Mouse (Mus musculus) limb, embryonic 15.5 days (tissue): ENCODE data around the gene Ptprn. TPM values are rescaled to one million over a fixed set of nuclear protein-coding genes. Genes with fewer than 3 reads are reported as not detected.

Experiments used
- ATAC-seq: fragments of 200-750 bp; cut with Nextera tagmentation; 2 replicates; pipeline ENCODE4 v1.8.0; 2017; ENCODE audit warnings: low read depth, moderate TSS enrichment; ENCODE audit not compliant: insufficient number of reproducible peaks, low FRiP score, low TSS enrichment
- H3K27ac ChIP-seq: fragments of 300-500 bp; sonication (generic); 2 replicates; pipeline ENCODE4 v1.5.1; 2015; ENCODE audit warnings: moderate library complexity, mild to moderate bottlenecking, inconsistent platforms
- H3K27me3 ChIP-seq: fragments of 300-500 bp; sonication (generic); 2 replicates; pipeline ENCODE4 v1.6.1; 2015; ENCODE audit warnings: inconsistent platforms
- H3K36me3 ChIP-seq: fragments of 300-500 bp; sonication (generic); 2 replicates; pipeline ENCODE4 v1.6.1; 2015; ENCODE audit warnings: inconsistent platforms
- H3K4me1 ChIP-seq: fragments of 300-500 bp; sonication (generic); 2 replicates; pipeline ENCODE4 v1.6.1; 2015; ENCODE audit warnings: inconsistent platforms
- H3K4me2 ChIP-seq: fragments of 300-500 bp; sonication (generic); 2 replicates; pipeline ENCODE4 v1.6.1; 2015; ENCODE audit warnings: mild to moderate bottlenecking, inconsistent platforms
- H3K4me3 ChIP-seq: fragments of 300-500 bp; sonication (generic); 2 replicates; pipeline ENCODE4 v1.5.1; 2015; ENCODE audit warnings: mild to moderate bottlenecking, inconsistent platforms
- H3K9ac ChIP-seq: fragments of 300-500 bp; sonication (generic); 2 replicates; pipeline ENCODE4 v1.6.1; 2015; ENCODE audit warnings: inconsistent platforms
- H3K9me3 ChIP-seq: fragments of 300-500 bp; sonication (generic); 2 replicates; pipeline ENCODE4 v1.6.1; 2016; ENCODE audit warnings: inconsistent platforms
- WGBS: fragments of 180-500 bp; shearing (Covaris S2); methylation state at CpG from one replicate; pipeline ENCODE4 v1.1.7; 2015; 5-methylcytosine and 5-hydroxymethylcytosine counted together
- polyA plus RNA-seq: library from polyadenylated mRNA; unstranded; fragments of >200 nt; fragmentation: Nextera tagmentation; extraction: Ambion mirVana; gene quantifications from 2 replicates; pipeline ENCODE4 v1.2.1, GENCODE M21; 2015

Gene Ptprn
- polyA plus RNA-seq, 1 experiment from 2014 or later, result 0.12 TPM

DNA sequence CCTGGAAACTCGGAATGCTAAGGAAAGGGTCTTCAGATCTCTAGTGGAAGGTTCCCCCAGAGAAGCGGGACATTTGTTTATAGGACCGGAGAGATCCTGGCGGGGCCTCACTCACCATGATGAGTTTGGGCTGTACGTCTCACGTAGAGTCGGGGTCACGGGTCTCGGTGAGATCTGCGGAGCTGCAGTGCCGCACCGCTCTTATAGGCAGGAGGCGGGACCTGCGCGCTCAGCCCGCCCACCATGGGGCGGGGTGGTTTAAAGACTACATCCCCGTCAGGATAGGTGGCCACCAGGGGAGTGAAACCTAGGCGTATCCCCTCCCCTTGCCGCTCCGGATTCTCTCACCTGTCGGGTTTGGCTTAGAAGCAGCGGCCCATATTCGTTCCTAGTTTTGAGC lies 45.2 kb downstream of the Ptprn start:
- peaks cover 22% of the 10 kb centered on the region for H3K4me1 ChIP-seq
- H3K9me3 ChIP-seq, result no peaks in the 10 kb centered on the region
- peak overlapping the region; percentile 36 for H3K9ac ChIP-seq
- H3K4me3 ChIP-seq, result peak overlapping the region; percentile 57
- peaks cover 53% of the 10 kb centered on the region for H3K27me3 ChIP-seq
- ATAC-seq, result peak; percentile 81
- peak overlapping the region; percentile 96 for H3K4me2 ChIP-seq
- H3K36me3 ChIP-seq, result peaks cover 19% of the 10 kb centered on the region
- peak overlapping the region; percentile 43; the same call in 1 of the 2 replicates for H3K27ac ChIP-seq
- under 1% methylated on average over 24 of the region's 24 CpGs for WGBS

DNA sequence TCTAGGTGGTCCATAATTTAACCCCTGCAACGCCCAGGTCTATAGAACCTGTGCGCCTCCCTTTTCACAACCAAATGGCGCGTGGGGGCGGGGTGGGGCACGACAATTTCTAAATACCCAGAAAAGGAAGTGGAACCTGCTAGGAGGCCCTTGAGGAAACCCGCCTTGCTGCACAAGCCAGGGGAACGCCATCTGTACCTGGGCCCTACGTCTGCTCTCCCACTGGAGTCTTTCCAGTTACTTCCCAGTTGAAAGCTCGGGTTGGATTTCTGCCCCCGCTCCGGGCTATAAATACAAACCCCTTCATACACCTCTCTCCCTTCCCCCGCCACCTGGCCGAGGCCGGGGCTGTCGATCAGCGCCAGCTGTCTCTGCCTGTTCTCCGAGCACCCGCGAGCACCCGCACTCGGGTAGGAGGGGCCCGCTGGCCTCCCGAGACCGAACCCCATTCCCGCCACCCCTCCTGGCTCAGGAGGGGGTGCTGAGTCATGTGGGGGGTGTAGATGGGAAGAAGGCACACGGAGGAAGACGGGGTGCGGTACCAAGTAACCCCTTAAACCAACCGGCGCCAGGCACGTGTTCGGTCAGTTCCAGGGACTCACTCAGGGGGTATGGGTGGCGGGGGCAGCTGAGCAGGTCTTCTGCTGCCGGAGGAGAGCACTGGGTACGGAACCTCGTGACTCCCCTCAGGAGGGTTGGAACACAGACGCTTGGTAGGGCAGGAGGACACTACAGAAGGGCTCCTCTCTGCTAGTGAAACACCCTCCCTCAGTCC lies 45.9 kb downstream of the Ptprn start:
- Histone ChIP-seq H3K27ac (peak overlapping the region; percentile 43), H3K27me3 (peaks cover 53% of the 10 kb centered on the region), H3K36me3 (peaks cover 25% of the 10 kb centered on the region), H3K4me3 (peak overlapping the region; percentile 57), H3K4me1 (peaks cover 22% of the 10 kb centered on the region), H3K9me3 (no peaks in the 10 kb centered on the region), H3K9ac (peak overlapping the region; percentile 36; the same call in 1 of the 2 replicates), H3K4me2 (peak overlapping the region; percentile 96)
- peak; percentile 43; the same call in 1 of the 2 replicates for ATAC-seq
- 1% methylated on average over 38 of the region's 38 CpGs for WGBS

DNA sequence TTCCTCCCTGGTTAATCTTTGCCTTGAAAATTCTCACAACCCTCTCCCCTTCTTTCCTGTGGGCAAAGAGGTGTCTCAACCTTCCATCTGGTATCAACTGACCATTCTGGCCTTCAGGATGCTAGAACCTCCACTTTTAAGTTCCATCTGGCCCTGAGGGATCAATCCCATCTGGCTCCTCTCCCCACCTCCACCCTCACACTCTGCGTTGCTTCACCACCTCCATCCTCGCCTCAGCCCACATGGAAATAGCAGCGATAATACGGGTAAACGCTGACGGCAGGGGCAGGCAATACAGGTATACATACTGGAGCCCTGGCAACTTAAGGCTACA lies 46.4 kb downstream of the Ptprn start:
- H3K4me2 ChIP-seq, result peak overlapping the region; percentile 96
- H3K9ac ChIP-seq, result no peak overlapping the region
- H3K4me1 ChIP-seq, result peaks cover 24% of the 10 kb centered on the region
- peaks cover 53% of the 10 kb centered on the region for H3K27me3 ChIP-seq
- peaks cover 31% of the 10 kb centered on the region for H3K36me3 ChIP-seq
- no peak for ATAC-seq
- no peaks in the 10 kb centered on the region for H3K9me3 ChIP-seq
- peak overlapping the region; percentile 57 for H3K4me3 ChIP-seq
- 0 out of 2 replicates have a peak overlapping the region, but pooled peaks have one; percentile 43 for H3K27ac ChIP-seq
- 2% methylated on average over 6 of the region's 6 CpGs for WGBS

DNA sequence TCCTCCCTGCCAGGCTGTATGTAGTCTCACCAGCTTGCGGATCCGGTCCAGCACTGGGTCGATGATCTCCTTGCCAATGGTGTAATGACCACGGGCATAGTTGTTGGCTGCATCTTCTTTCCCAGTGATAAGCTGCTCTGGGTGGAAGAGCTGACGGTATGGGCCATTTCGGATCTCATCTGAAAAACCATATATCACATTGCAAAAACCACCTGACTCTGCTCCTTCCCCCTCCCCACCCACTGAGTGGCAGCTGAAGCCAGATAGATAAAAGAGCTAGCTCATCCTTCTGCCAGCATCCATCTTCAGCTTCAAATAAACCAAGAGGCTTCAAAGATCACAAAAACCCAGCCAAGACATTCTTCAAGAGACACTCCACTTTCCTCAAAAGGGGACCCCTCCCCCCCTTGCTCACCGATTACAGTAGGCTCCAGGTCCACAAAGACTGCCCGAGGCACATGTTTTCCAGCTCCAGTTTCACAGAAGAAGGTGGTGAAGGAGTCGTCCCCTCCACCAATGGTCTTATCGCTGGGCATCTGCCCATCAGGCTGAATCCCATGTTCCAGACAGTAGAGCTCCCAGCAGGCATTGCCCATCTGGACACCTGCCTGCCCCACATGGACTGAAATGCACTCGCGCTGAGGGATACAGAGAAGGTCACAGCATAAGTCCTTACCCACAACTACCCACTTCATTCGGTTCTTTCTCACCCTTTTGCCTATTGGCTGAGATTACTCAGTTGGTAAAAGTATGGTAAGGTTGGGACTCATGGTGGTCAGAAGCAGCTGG lies 47.3 kb downstream of the Ptprn start:
- Histone ChIP-seq H3K4me2 (no peak overlapping the region), H3K36me3 (peaks cover 37% of the 10 kb centered on the region), H3K27me3 (peaks cover 50% of the 10 kb centered on the region), H3K9me3 (no peaks in the 10 kb centered on the region), H3K27ac (no peak overlapping the region), H3K9ac (no peak overlapping the region), H3K4me1 (peaks cover 30% of the 10 kb centered on the region), H3K4me3 (no peak overlapping the region; the same call in 1 of the 2 replicates)
- WGBS, result 71% methylated on average over 13 of the region's 13 CpGs
- no peak for ATAC-seq

DNA sequence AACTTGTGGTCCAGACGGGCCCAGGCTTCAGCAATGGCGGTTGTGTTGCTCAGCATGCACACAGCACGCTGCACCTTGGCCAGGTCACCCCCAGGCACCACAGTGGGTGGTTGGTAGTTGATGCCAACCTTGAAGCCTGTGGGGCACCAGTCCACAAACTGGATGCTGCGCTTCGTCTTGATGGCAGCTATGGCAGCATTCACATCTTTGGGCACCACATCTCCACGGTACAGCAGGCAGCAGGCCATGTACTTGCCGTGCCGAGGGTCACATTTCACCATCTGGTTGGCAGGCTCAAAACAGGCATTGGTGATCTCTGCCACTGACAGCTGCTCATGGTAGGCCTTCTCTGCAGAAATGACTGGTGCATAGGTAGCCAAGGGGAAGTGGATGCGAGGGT lies 48.5 kb downstream of the Ptprn start:
- peaks cover 40% of the 10 kb centered on the region for H3K36me3 ChIP-seq
- H3K4me2 ChIP-seq, result no peak overlapping the region
- H3K9me3 ChIP-seq, result no peaks in the 10 kb centered on the region
- no peak overlapping the region for H3K27ac ChIP-seq
- 92% methylated on average over 9 of the region's 9 CpGs for WGBS
- no peak overlapping the region for H3K9ac ChIP-seq
- peaks cover 40% of the 10 kb centered on the region for H3K4me1 ChIP-seq
- no peak for ATAC-seq
- H3K4me3 ChIP-seq, result no peak overlapping the region
- peaks cover 40% of the 10 kb centered on the region for H3K27me3 ChIP-seq

DNA sequence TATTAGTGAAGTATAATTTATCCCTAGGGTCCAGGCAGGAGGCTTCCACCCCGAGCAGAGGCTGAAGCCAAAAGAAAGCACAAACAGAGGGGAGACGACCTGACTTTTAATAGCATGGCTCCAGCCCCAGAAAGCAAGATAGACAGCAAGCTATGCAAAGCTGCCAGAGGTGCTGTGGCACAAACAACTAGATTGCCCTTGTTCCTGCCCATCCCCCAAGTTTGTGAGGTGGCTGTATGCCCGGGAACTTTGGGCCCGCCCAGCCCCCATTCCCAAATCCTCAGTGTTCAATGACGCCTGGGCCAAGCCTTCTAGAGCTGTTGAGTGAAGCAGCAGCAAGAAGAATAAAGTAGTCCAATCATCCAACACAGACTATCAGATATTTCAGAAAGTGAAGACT lies 49.4 kb downstream of the Ptprn start:
- H3K9ac ChIP-seq, result no peak overlapping the region
- 69% methylated on average over 5 of the region's 5 CpGs for WGBS
- H3K4me2 ChIP-seq, result no peak overlapping the region
- peaks cover 40% of the 10 kb centered on the region for H3K36me3 ChIP-seq
- H3K4me1 ChIP-seq, result peaks cover 45% of the 10 kb centered on the region
- H3K27me3 ChIP-seq, result peaks cover 31% of the 10 kb centered on the region
- no peak overlapping the region for H3K27ac ChIP-seq
- H3K9me3 ChIP-seq, result no peaks in the 10 kb centered on the region
- no peak overlapping the region for H3K4me3 ChIP-seq
- ATAC-seq, result no peak

DNA sequence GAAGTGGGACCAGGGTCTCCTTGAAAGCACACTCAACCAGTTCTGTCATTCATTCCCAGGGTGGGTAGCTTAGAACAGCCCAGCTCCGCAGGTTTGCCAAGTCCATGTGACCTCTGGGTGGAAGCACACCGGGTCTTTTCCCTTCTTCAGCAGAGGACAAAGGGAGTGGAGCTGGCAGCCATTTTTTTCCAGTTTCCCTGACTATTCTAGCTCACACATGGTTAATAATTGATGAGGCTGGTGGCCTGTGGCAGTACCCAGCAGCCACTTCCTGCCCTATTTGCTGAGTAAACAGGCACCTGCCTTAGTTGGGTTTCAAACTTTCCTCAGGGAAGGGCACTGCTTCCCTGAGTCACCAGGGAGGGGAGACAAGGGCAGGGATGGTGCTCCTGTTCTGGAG lies 49.9 kb downstream of the Ptprn start:
- ATAC-seq, result no peak
- Histone ChIP-seq H3K4me2 (no peak overlapping the region), H3K4me1 (peaks cover 45% of the 10 kb centered on the region), H3K27ac (no peak overlapping the region), H3K9me3 (no peaks in the 10 kb centered on the region), H3K36me3 (peaks cover 40% of the 10 kb centered on the region), H3K9ac (no peak overlapping the region), H3K4me3 (no peak overlapping the region), H3K27me3 (peaks cover 26% of the 10 kb centered on the region)
- 80% methylated on average over 2 of the region's 2 CpGs for WGBS

DNA sequence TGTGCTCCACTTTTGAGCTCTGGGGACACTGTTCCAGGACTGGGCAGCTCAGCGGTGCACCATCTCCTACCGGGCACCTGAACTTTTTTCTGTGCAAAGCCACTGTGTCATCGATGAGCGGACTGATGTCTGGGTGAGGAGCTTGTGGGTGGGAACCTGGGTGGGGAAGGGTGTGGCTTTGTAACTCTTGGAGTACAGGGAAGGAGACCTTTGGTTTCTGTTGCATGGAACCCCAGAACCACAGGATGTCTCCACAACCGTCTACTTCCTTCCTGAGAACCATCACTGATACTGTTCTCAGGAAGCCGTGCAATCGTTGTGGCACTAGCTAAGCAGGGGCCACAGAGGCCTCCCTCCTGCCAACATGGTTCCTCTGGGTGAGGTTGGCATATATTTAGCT lies 51.2 kb downstream of the Ptprn start:
- Histone ChIP-seq H3K9ac (no peak overlapping the region), H3K4me2 (no peak overlapping the region), H3K36me3 (peaks cover 40% of the 10 kb centered on the region), H3K27me3 (peaks cover 13% of the 10 kb centered on the region), H3K27ac (no peak overlapping the region), H3K4me3 (no peak overlapping the region), H3K4me1 (peaks cover 44% of the 10 kb centered on the region), H3K9me3 (no peaks in the 10 kb centered on the region)
- ATAC-seq, result no peak
- WGBS, result 88% methylated on average over 7 of the region's 7 CpGs

DNA sequence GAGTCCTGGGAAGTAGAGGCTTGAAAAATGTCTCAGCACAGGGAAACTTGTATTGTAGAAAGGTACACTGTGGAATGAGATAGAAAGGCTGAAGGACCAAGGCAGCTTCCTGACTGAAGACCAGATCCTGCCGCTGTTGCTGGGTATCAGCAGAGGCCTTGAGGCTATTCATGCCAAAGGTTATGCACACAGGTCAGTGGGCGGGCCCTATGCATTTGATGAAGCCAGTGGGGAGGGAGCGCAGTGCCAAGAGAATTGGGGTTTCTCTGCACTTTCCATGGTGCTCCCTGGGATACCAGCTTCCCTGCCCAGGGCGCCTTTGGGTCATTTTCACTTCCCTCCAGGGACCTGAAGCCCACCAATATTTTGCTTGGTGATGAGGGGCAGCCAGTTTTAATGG lies 51.8 kb downstream of the Ptprn start:
- Histone ChIP-seq H3K27me3 (peaks cover 10% of the 10 kb centered on the region; the same call in 1 of the 2 replicates), H3K4me3 (no peak overlapping the region)

DNA sequence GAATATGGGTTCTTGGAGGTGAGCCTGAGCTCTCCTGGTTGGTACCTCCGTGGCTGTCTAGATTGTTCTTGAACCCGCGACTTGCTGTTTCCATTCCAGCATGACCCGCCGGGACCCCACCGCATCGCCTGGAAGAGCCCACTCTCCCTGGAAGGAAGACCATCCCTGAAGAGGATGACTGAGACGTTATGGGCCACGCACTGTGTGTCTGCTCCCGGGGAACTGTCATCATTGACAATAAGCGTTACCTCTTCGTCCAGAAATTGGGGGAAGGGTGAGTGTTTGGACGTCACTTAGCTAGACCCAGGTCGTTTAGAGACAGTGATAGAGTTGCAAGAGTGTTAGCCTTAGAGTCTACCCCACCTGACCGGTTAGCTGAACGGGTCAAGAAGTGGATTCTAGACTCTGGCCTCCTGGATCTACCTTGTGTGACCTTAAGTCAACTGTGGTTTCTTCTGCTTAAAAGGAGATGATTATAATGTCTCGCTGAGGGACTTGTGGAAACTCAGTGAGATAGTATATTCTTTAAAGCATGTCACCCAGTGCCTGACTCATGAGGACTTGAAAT lies 53.1 kb downstream of the Ptprn start:
- peak overlapping the region; percentile 96 for H3K9ac ChIP-seq
- peak overlapping the region; percentile 65 for H3K27ac ChIP-seq
- ATAC-seq, result no peak
- no peaks in the 10 kb centered on the region for H3K27me3 ChIP-seq
- peak overlapping the region; percentile 86 for H3K4me3 ChIP-seq
- H3K36me3 ChIP-seq, result peaks cover 42% of the 10 kb centered on the region
- H3K4me2 ChIP-seq, result peak overlapping the region; percentile 85
- 10% methylated on average over 17 of the region's 17 CpGs for WGBS
- H3K4me1 ChIP-seq, result peaks cover 40% of the 10 kb centered on the region
- H3K9me3 ChIP-seq, result no peaks in the 10 kb centered on the region

More for the DNA sequence above, 51.8 kb downstream of the Ptprn start:
- no peak overlapping the region for H3K9ac ChIP-seq
- ATAC-seq, result no peak
- 95% methylated on average over 4 of the region's 4 CpGs for WGBS
- no peaks in the 10 kb centered on the region for H3K9me3 ChIP-seq
- peaks cover 40% of the 10 kb centered on the region for H3K36me3 ChIP-seq
- H3K27ac ChIP-seq, result no peak overlapping the region
- H3K4me2 ChIP-seq, result no peak overlapping the region
- H3K4me1 ChIP-seq, result peaks cover 40% of the 10 kb centered on the region

DNA sequence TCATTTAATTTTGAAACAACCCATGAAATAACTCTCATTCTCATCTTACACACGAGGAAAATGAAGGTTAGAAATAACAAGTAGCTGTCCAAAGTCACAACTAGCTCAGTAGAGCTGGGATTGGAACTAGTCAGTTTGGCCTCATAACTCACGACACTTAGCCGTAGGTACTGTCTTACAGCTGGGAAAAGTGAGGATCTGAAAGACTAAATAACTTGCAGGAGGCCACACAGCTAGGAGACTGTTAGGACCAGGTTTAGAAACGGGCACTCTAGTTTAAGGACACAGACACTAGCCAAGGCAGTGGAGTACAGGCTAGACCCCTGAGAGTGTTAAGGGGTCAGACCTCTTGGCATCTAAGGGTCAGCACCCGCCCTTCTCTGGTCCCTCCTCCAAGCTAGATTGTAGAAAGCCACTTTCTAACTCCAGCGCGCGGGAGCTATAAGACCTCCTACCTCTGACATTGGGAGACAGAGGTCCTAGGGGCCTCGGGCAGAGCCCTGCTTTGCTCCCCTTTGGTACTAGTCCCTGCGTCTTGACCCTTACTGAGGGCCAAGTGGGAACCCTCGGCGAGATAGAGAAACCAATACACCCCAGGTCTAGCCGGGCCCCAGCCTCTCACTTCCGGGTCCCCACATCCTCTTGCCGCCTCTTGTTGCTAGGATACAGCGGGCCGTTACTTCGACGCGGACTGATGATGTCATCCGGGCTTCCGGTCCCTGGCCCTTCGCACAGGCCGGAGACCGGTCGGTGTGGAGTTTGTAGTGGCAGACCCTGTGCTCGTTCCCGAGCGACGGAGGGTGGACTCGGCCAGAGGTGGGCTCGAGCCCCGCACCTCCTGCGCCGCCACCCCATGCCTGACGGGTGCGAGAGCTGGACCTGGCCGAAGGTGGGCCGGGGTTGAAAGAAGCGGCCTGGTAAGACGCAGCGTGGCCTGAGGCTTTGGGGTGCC lies 53.9 kb downstream of the Ptprn start, which contains the start of the genes Glb1l and Stk16:
Gene Glb1l, minus strand, starts transcription at position 678 of the 952 bp plus-strand sequence.
Gene Stk16, plus strand, starts transcription at position 703 of the 952 bp plus-strand sequence.
- H3K27me3 ChIP-seq, result no peaks in the 10 kb centered on the region
- H3K4me2 ChIP-seq, result peak within 1 kb of the TSS; percentile 85
- peak within 1 kb of the TSS; percentile 65 for H3K27ac ChIP-seq
- no peaks in the 10 kb centered on the region for H3K9me3 ChIP-seq
- peak within 1 kb of the TSS; percentile 86 for H3K4me3 ChIP-seq
- WGBS, result 5% methylated on average over 42 of the region's 42 CpGs
- peak; percentile 88 for ATAC-seq
- H3K4me1 ChIP-seq, result peaks cover 40% of the 10 kb centered on the region
- H3K9ac ChIP-seq, result peak within 1 kb of the TSS; percentile 96
- H3K36me3 ChIP-seq, result peaks cover 37% of the 10 kb centered on the region
